Mouse (Mus musculus) heart, adult 11 months (tissue): Measurements from ENCODE around the gene Csrp2.

Experiments used
- DNase-seq: peaks from one replicate; pipeline ENCODE4 v3.0.0; 2022

Gene Csrp2

GRCm38 (mm10) chr10:110931913-110932560 is 12.4 kb downstream of the Csrp2 start:
- DNase-seq = no peak

GRCm38 (mm10) chr10:110933584-110933983 is 14.0 kb downstream of the Csrp2 start:
- no peak for DNase-seq

DNA sequence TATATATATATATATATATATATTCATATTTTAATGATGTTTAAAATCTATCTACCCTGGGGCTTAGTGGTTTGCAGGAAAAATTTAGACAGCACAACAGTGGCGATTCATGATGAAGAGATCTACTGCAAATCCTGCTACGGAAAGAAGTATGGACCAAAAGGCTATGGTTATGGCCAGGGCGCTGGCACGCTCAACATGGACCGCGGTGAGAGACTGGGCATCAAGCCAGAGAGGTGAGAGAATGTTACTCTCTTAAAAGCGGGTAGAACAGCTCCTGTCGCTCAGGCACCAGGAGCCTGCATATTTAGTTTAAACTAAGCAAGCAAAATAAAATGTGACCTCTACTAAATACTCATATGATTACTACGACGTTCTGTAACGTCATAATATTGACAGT is 15.5 kb downstream of the Csrp2 start:
- DNase-seq = peak; percentile 90

DNA sequence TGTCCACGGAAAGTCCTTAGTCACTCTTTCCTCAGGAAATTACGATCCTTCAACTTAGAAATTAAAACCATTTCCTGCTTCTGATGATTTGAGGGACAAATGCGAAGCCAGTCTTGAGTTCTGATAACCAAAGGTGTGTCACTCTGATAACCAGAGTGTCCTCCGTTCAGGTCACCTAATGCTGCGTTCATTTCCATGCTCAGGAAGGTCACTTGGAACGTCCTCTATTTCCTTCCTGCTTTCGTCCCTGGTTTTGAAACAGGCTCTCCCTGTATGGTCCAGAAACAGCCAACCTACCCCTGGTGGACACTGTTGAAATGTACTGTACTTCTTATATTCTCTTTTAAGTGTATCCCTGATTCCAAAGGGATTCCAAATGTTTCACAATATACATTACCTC is 16.1 kb downstream of the Csrp2 start:
- peak; percentile 74 for DNase-seq

DNA sequence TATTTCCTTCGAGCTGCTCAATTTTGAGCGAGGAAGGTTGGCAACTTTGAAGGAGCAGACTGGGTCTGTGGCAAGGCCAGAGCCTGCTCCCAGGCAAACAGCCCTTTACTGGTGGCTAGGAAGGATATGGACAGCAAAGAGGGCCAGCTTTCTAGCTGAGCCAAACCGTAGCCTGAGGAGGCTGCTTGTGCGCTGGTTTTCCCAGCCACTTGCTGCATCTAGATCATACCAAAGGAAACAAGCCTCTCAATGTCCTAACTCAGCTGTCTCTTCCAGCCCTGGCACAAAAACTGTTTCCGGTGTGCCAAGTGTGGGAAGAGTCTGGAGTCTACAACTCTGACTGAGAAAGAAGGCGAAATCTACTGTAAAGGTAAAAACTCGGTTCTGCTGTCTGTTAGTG is 18.8 kb downstream of the Csrp2 start:
- DNase-seq = peak; percentile 81

DNA sequence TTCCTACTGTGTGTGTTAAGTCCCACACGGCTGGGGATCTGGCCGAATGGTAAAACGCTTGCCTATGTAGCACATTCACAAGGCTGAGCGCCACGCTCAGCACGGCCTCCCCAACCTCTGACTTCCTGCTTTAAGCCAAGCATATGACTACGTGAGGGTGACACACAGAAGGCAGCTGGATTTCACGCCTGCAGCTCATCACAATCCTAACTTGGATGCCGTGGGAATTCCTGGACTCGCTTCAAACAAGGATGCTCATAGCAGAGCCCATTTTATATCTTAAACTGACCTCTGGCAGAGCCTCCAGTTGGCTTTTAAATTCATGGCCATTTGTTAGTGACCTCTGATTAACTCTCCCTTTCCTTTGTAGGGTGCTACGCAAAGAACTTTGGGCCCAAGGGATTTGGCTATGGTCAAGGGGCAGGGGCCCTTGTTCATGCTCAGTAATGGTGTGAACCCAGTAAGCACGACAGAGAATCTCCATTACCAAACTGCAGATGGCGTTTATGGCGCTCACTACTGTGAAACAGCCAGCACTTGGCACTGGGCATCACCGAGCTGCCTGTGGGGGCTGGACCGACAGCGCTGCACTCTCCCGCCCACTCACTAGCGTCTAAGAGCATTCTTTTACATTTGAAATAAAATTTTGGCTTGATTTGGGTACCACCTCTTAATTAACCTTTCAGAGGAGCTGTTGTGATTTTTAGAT is 19.4 kb downstream of the Csrp2 start:
- peak; percentile 87 for DNase-seq

GRCm38 (mm10) chr10:110939717-110940116 is 20.1 kb downstream of the Csrp2 start:
- peak; percentile 88 for DNase-seq

- peak; percentile 82 for DNase-seq
These were observed 21.3 kb downstream of the Csrp2 start for GRCm38 (mm10) chr10:110940740-110941398.

DNA sequence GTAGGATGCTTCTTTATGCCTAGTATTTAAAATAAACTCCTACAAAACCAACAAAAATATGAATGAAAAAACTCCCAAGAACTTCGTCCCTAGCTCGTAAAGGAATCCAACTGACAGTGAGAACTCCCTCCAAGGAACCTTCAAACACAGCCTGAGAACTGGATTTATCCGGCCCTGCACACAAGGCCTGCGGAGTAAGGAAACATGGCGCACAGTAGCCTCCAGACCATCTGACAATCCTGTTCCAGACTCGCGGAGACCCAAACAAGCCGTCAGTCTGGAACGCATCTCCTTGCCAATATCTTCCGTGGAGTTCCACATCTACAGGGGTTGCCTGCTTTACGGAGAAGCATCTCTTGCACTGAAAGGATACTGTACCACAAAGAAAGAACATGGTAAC is 22.4 kb downstream of the Csrp2 start:
- peak; percentile 77 for DNase-seq

- peak; percentile 84 for DNase-seq
These were observed 23.2 kb downstream of the Csrp2 start for GRCm38 (mm10) chr10:110942806-110943205.

DNA sequence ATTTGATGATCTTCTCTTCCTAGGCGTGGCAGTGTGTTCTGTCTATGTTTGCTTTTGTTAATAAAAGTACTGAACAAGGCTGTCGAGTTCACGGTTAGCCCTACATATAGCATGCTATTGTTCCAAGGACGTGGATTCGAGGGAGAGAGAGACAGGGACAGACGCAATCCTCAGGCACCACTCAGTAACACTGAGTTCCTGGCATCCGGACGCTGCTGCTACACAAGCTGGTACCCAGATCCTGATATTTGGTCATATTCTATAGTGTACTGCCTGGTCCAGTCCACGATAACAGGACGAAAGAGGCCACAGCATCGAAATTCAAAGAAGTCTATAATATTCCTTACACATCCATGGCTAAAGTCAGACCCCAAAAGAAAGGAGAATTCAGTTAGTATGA is 24.6 kb downstream of the Csrp2 start:
- peak; percentile 55 for DNase-seq

GRCm38 (mm10) chr10:110945966-110946365 is 26.4 kb downstream of the Csrp2 start:
- DNase-seq = peak; percentile 81

DNA sequence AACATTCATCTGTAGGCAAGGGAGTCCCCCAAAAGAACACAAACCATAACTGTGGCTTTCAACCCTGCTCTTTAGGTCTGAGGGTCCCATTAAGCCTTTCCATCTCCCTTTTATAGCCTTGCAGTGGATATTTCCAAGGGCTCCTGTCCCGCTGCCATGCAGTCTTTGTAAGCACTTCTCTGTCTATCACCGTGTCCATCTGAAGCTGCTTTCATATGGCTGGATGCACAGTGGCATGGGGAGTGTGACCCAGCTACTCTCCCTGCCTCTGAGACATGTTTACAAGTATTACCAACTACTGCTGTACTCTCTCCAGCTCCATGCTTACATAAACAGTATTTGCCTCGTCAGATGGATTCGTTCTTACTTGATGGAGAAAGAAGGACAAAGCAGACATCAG is 28.0 kb downstream of the Csrp2 start:
- DNase-seq = peak; percentile 71

- DNase-seq = peak; percentile 73
These were observed 31.5 kb downstream of the Csrp2 start for GRCm38 (mm10) chr10:110951112-110951511.

DNA sequence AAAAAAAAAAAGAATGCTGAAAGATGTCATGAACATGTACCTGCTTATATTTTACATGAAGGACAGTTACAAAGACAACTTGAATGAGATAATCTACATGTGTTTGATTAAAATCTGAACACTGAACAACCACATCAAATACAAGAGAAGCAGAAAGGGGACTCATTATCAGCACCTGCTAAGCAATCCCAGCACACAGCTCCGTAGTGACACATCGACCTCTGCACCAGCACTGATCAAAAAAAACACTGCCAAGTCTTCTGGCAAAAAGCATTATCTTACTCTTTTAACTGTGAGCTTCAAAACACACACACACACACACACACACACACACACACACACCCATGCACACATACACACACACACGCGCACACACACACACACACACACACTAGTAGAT is 32.2 kb downstream of the Csrp2 start:
- peak; percentile 79 for DNase-seq

GRCm38 (mm10) chr10:110952271-110952670 is 32.7 kb downstream of the Csrp2 start:
- peak; percentile 82 for DNase-seq

DNA sequence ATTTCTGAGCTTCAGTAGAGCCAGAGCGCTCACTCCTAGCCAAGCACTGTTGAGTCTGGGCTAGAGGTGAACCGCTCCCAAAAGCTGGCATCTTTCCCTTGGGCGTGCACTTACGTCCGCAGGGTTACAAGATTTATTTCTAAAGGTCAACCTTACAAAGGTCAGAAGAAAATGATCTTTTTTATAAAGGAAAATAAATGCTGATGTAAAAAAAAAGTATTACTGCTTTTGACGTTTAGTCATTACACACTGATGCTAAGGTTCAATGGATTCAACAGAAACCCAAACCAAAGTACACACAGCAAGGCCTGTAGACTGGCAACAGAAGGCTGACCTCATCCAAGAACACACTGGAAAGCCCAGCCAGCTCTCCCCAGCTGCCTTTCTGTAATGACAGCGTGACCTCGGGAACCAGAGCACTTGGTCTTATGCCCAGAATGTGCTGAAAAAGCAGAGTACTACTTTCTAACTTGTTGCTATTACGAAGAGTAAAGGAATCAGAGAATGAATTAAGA is 33.4 kb downstream of the Csrp2 start:
- DNase-seq = peak; percentile 99

GRCm38 (mm10) chr10:110958879-110959278 is 39.3 kb downstream of the Csrp2 start:
- peak; percentile 67 for DNase-seq

GRCm38 (mm10) chr10:110959781-110960180 is 40.2 kb downstream of the Csrp2 start:
- peak; percentile 65 for DNase-seq

GRCm38 (mm10) chr10:110960841-110961240 is 41.3 kb downstream of the Csrp2 start:
- peak; percentile 77 for DNase-seq

DNA sequence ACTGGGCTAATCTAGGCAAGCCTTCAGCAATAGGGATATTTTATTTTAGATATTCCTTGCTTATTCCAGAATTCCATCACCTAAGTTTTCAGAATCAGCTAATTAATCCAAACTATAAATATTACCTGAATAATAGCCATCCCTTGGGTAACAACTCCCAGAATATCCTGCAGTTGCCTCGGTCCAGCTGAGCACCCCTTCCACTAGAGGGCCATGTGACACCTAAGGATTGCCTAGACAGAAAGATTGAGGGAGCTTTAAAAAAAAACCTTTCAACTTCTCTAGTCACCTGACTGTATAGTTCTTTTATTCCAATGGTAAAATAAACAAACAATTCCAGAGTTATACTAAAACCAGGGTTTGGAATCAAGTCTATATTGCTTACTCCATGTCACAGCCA is 42.6 kb downstream of the Csrp2 start:
- DNase-seq = peak; percentile 70

DNA sequence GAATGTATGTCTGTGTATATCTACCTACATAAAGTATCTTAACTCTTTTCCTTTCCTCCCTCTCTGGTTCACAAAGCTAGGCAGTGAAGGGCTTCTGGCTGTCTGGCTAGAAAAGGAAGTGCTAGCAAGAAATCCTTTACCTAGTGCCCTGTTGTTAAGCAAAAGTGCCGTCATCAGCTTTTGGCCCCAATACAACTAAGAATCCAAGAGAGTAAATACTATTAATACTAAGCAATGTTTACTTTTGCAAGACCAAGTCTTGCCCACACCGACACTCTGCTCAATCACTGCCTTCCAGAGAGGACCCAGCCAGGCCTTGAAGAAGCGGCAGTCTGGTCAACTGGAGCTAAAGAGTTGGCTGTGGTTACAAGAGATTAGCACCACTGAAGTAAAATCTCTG is 51.5 kb downstream of the Csrp2 start:
- no peak for DNase-seq

DNA sequence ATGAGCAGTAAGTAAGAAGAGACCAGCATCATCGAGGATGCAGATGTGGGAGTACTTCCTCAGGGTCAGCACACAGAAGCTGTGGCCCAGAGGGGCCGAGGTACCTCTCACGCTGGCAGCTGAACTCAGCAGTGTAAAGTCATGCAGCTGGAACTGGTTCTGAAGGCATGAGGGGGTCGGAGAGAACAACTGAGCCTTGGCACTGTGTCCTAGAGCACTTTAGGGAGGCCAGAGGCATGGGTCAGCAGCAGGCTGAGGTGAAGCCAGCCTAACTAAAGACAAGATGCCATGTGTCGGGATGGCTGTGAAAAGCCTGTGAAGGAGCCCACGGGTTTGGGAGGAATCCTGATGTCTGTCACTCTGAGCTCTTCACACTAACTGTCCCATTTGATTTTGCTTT is 51.9 kb downstream of the Csrp2 start:
- DNase-seq = peak; percentile 80

- DNase-seq = peak; percentile 46
These were observed 52.4 kb downstream of the Csrp2 start for GRCm38 (mm10) chr10:110971998-110972397.
